Mouse (Mus musculus) layer of hippocampus, postnatal 10 days (tissue): ENCODE measurements at regions not wholly inside any gene's neighbourhood (a gene's known extent, or its start where the extent isn't known, plus 50 kb on each side); places are given as distances from the start of the nearest gene placed in this dataset.

Experiments
- DNase-seq, 2 experiments: peaks; one replicate each; pipeline ENCODE4 v3.0.0; 2021; ENCODE audit warnings: low spot score in 2 of 2

DNA sequence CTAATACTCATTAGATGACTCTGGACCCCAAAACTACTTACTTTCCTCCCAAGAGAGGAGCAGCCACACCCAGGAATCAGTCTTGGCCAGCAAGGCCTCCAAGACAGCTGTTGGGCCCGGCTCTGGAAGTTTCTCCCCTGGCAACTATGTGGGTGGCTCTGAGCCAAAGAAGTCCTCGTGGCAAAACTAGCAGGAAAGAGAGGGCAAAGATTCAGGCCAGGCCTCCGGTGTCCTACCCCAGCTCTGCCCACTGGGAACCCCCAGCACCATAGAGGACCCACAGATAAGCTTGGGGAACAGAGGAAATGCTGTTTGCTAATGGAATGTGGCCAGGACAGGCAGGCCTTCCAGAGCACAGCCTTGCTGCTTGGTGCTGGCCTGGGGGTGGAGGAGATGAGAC is 51.9 kb upstream of the Kdm8 start:
- DNase-seq, result peak; percentile 9 to 19

- DNase-seq, result peak in 1 of 2 experiments; percentile 15
Measured at GRCm38 (mm10) chr7:125393228-125393627, 51.2 kb upstream of the Kdm8 start.

DNA sequence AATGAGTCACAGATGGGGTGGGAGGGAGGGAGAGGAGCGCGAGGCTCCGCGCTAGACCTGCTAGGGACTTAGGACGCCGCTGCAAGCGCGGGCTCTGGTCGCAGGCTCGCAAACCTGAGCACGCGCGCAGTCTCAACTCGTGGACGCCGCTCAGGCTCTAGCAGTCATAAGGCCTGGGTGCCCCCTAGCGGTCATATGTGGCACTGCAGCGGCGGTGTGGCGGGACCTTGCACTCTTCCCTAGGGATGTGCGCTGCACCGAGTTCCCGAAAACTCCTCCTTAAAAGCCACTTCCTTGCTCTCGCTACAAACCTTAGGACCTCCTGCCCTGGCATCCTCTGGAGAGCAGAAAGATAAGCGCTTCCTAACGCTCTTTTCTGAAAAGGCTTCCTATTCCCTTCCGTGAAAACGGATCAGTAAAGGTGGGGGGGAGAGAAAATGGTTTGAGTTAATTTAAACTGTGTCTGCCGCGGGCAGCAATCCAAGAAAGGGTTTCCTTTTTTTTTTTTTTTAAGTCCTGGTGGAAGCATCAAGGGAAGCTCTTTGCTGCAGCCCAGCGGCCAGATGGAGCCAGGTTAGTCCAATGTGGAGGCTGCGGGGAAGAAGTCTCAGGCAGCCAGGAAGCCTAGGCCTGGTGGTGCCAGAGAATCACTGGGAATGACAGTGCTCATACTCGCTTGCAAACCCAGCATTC is 50.7 kb upstream of the Kdm8 start:
- peak; percentile 99 for DNase-seq
